Mouse (Mus musculus): ENCODE data around the gene Fam102a.

DNA sequence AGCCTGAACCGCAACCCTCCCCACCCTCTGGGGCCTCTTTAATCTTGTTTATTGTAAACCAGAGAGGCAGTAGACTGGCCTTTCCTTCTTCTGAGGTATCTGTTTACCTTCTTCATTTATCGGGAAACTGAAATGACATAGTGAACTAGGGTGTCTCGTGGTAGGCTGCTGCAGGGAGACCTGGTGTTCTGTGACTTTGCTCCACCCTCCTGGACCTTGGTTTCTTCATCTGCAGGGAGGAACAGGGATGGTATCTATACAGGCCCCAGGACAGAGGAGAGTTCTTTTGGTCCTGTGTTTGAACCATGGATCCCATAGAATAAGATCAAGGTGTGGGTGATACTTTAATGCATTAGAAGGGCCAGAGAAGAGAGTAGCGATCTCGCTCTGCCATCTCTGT is 16.1 kb downstream of the Fam102a start:
- no peak for TF ChIP-seq CTCF (IDR thresholded peaks at IDR 0.05; ENCODE audit: extremely low read depth, insufficient read depth, insufficient read length, insufficient replicate concordance)
- no peak for TF ChIP-seq POLR2A (IDR thresholded peaks at IDR 0.05; ENCODE audit: low read depth, low read length)
